Comparison of ENCODE assay signal across 17 mouse cellular contexts in the genomic region with DNA sequence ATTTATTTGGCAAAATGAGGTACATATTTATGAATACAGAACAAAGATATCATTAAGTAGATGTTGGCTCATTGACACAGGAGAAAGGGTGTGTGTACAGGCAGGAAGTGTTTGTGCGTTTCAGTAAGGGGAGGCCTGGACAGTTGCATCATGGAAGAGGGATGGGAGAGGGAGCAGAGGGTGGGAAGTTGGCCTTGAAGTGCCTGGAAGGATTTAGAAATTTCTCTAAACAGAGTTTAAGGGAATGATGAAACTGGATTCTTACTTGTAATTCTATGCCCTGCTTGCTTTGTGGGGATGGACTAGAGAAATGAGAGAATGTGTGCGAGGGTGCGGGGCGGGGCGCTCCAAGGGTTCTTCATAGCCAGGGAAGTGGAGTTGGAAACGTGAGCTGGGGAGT. TPM values are rescaled to one million over a fixed set of nuclear protein-coding genes. Genes with fewer than 3 reads are reported as not detected.
DNase-seq lines count a peak whose midpoint lies in the region; ATAC-seq lines count a peak whose summit lies in the region.
"Had no signal": no experiment of that assay in that cellular context is flagged by ENCODE, and none has a peak within 500 bp of the region (broad histone marks: within the 10 kb centered on the region; RNA-seq: fewer than 3 reads in every experiment).

No protein-coding gene starts in this region.

- ATAC-seq in embryonic facial prominence, embryonic 14.5 days (ENCODE audit: low read depth) = peak; percentile 62; the same call in 1 of the 2 replicates
- no peak for ATAC-seq in kidney, embryonic 16.5 days (ENCODE audit: low FRiP score, low TSS enrichment)
- no peak for ATAC-seq in forebrain, embryonic 11.5 days (replicated peaks; ENCODE audit: low FRiP score)
- ATAC-seq: forebrain, embryonic 14.5 days had no signal

- H3K4me3 ChIP-seq in embryonic facial prominence, embryonic 14.5 days (ENCODE audit: low read depth, low read length) = no peak overlapping the region
- H3K4me3 ChIP-seq in embryonic facial prominence, embryonic 10.5 days = no peak overlapping the region
- H3K4me3 ChIP-seq in kidney, embryonic 16.5 days (ENCODE audit: low read length) = no peak overlapping the region
- H3K4me3 ChIP-seq in brown adipose tissue, adult 24 weeks (ENCODE audit: insufficient read depth, low read depth, low read length) = no peak overlapping the region
- no peak overlapping the region for H3K4me3 ChIP-seq in forebrain, embryonic 11.5 days (ENCODE audit: low read depth, low read length)
- H3K4me3 ChIP-seq: heart, embryonic 13.5 days; hindbrain, embryonic 10.5 days; liver, embryonic 13.5 days; midbrain, embryonic 12.5 days had no signal

- H3K27me3 ChIP-seq in embryonic facial prominence, embryonic 14.5 days (replicated peaks; ENCODE audit: control insufficient read depth, insufficient read depth, low read length) = no peaks in the 10 kb centered on the region
- H3K27me3 ChIP-seq in embryonic facial prominence, embryonic 10.5 days (replicated peaks; ENCODE audit: low read depth, poor library complexity, severe bottlenecking) = no peaks in the 10 kb centered on the region
- no peaks in the 10 kb centered on the region for H3K27me3 ChIP-seq in kidney, embryonic 16.5 days (ENCODE audit: insufficient read depth, low read length)
- H3K27me3 ChIP-seq in forebrain, embryonic 11.5 days (ENCODE audit: control insufficient read depth, insufficient read depth, low read length) = no peaks in the 10 kb centered on the region
- H3K27me3 ChIP-seq: heart, embryonic 13.5 days; liver, embryonic 13.5 days; midbrain, embryonic 12.5 days had no signal

- H3K4me2 ChIP-seq in embryonic facial prominence, embryonic 14.5 days (ENCODE audit: low read depth, low read length) = no peak overlapping the region
- no peak overlapping the region for H3K4me2 ChIP-seq in kidney, embryonic 16.5 days (replicated peaks; ENCODE audit: low read depth, low read length)
- no peak overlapping the region for H3K4me2 ChIP-seq in forebrain, embryonic 11.5 days (ENCODE audit: low read depth, low read length, severe bottlenecking)
- H3K4me2 ChIP-seq: heart, embryonic 13.5 days; liver, embryonic 13.5 days; midbrain, embryonic 12.5 days had no signal

- H3K27ac ChIP-seq in embryonic facial prominence, embryonic 14.5 days (replicated peaks; ENCODE audit: low read depth, low read length) = no peak overlapping the region
- no peak overlapping the region for H3K27ac ChIP-seq in embryonic facial prominence, embryonic 10.5 days (replicated peaks)
- peak overlapping the region; percentile 18; the same call in 1 of the 2 replicates for H3K27ac ChIP-seq in kidney, embryonic 16.5 days (ENCODE audit: low read length)
- H3K27ac ChIP-seq in brown adipose tissue, adult 24 weeks (replicated peaks; ENCODE audit: low read depth, low read length) = 0 out of 2 replicates have a peak overlapping the region, but pooled peaks have one; percentile 42
- H3K27ac ChIP-seq in forebrain, embryonic 11.5 days (ENCODE audit: low read depth, low read length) = no peak overlapping the region
- H3K27ac ChIP-seq: heart, embryonic 13.5 days; hindbrain, embryonic 10.5 days; liver, embryonic 13.5 days; midbrain, embryonic 12.5 days had no signal

- no peak overlapping the region for H3K9ac ChIP-seq in embryonic facial prominence, embryonic 14.5 days (ENCODE audit: low read depth, low read length)
- H3K9ac ChIP-seq in kidney, embryonic 16.5 days (replicated peaks; ENCODE audit: low read length) = no peak overlapping the region
- H3K9ac ChIP-seq in forebrain, embryonic 11.5 days (ENCODE audit: low read length) = no peak overlapping the region
- H3K9ac ChIP-seq: heart, embryonic 13.5 days; liver, embryonic 13.5 days; midbrain, embryonic 12.5 days had no signal

- H3K9me3 ChIP-seq in embryonic facial prominence, embryonic 14.5 days (ENCODE audit: control insufficient read depth, low read length) = no peaks in the 10 kb centered on the region
- H3K9me3 ChIP-seq in embryonic facial prominence, embryonic 10.5 days = no peaks in the 10 kb centered on the region
- no peaks in the 10 kb centered on the region for H3K9me3 ChIP-seq in kidney, embryonic 16.5 days (ENCODE audit: low read length)
- H3K9me3 ChIP-seq in forebrain, embryonic 11.5 days (ENCODE audit: control insufficient read depth, low read length) = no peaks in the 10 kb centered on the region
- H3K9me3 ChIP-seq: heart, embryonic 13.5 days; hindbrain, embryonic 10.5 days; liver, embryonic 13.5 days; midbrain, embryonic 12.5 days had no signal

- peaks cover 16% of the 10 kb centered on the region for H3K36me3 ChIP-seq in embryonic facial prominence, embryonic 14.5 days (ENCODE audit: control insufficient read depth, insufficient read depth, low read length)
- H3K36me3 ChIP-seq in embryonic facial prominence, embryonic 10.5 days (replicated peaks) = peaks cover 23% of the 10 kb centered on the region
- H3K36me3 ChIP-seq in kidney, embryonic 16.5 days (ENCODE audit: insufficient read depth, low read length) = no peaks in the 10 kb centered on the region
- no peaks in the 10 kb centered on the region; the same call in 1 of the 2 replicates for H3K36me3 ChIP-seq in forebrain, embryonic 11.5 days (ENCODE audit: control insufficient read depth, insufficient read depth, low read length)
- H3K36me3 ChIP-seq: liver, embryonic 13.5 days had no signal

- DNase-seq in embryonic facial prominence, embryonic 14.5 days (ENCODE audit: low spot score) = no peak
- no peak for DNase-seq in embryonic facial prominence, embryonic 10.5 days (ENCODE audit: low spot score)
- DNase-seq in kidney, adult 9 months = no peak
- peak; percentile 33 for DNase-seq in lung, postnatal 14 days
- DNase-seq in forebrain, embryonic 11.5 days (ENCODE audit: low spot score) = no peak
- DNase-seq in spleen, postnatal 14 days (ENCODE audit: low spot score in 2 of 2) = no peak
- DNase-seq: cerebellum, postnatal 10 days; embryo, embryonic 11 days; layer of hippocampus, postnatal 36 days; liver, embryonic 13.5 days; thymus, adult 2 months had no signal

- 75% methylated on average over 6 of the region's 6 CpGs for WGBS in embryonic facial prominence, embryonic 14.5 days
- WGBS in embryonic facial prominence, embryonic 10.5 days = 88% methylated on average over 6 of the region's 6 CpGs
- WGBS in kidney, embryonic 16.5 days = 57% methylated on average over 6 of the region's 6 CpGs
- 83% methylated on average over 6 of the region's 6 CpGs for WGBS in forebrain, embryonic 11.5 days

- 0 out of 2 replicates have a peak, but pooled peaks cover 3% of the 10 kb centered on the region for H3K4me1 ChIP-seq in embryonic facial prominence, embryonic 14.5 days (ENCODE audit: control insufficient read depth, insufficient read depth, low read length)
- peaks cover 8% of the 10 kb centered on the region; the same call in 1 of the 2 replicates for H3K4me1 ChIP-seq in embryonic facial prominence, embryonic 10.5 days
- peaks cover 11% of the 10 kb centered on the region; the same call in 1 of the 2 replicates for H3K4me1 ChIP-seq in kidney, embryonic 16.5 days (ENCODE audit: insufficient read depth, low read length)
- peaks cover 23% of the 10 kb centered on the region for H3K4me1 ChIP-seq in brown adipose tissue, adult 24 weeks (ENCODE audit: control insufficient read depth, insufficient read depth, insufficient read length, low read length)
- no peaks in the 10 kb centered on the region for H3K4me1 ChIP-seq in forebrain, embryonic 11.5 days (replicated peaks; ENCODE audit: control insufficient read depth, insufficient read depth, low read length)
- H3K4me1 ChIP-seq: hindbrain, embryonic 10.5 days; midbrain, embryonic 12.5 days had no signal

RNA-seq across cellular contexts. Expression of a gene that starts 20.2 kb away (rescaled TPM):
- 33.3 and 35.8 TPM in 2 replicates for polyA plus RNA-seq in embryonic facial prominence, embryonic 14.5 days (2014; fragmentation: Nextera tagmentation; extraction: Ambion mirVana)
- polyA plus RNA-seq in embryonic facial prominence, embryonic 10.5 days (2016; fragmentation: Nextera tagmentation; extraction: Ambion mirVana) = 24.0 and 24.4 TPM in 2 replicates
- 13.6 and 14.7 TPM in 2 replicates for polyA plus RNA-seq in kidney, embryonic 16.5 days (2015; fragmentation: Nextera tagmentation; extraction: Ambion mirVana)
- polyA plus RNA-seq in brown adipose tissue, adult 24 weeks (2012; ENCODE audit: insufficient read depth, insufficient read length, missing spikeins) = 34.1 and 40.5 TPM in 2 replicates
- polyA plus RNA-seq in forebrain, embryonic 11.5 days (2014; fragmentation: Nextera tagmentation; extraction: Ambion mirVana) = 39.0 and 40.6 TPM in 2 replicates

Comparison
In these comparisons a context has a peak if more than half of its experiments do, and no peak if none do; other contexts are left out.
1. H3K27ac ChIP-seq: peak in kidney, embryonic 16.5 days (single experiment) and brown adipose tissue, adult 24 weeks (single experiment); none in embryonic facial prominence, embryonic 14.5 days (single experiment), embryonic facial prominence, embryonic 10.5 days (single experiment) and forebrain, embryonic 11.5 days (single experiment).